Mouse (Mus musculus): ENCODE results near the gene Zfp383.
"Not testable (repeated sequence)": the region's sequence is repeated elsewhere in the genome, so short reads cannot be mapped to it uniquely, and the experiment has no call there.

Zfp383 gene

DNA sequence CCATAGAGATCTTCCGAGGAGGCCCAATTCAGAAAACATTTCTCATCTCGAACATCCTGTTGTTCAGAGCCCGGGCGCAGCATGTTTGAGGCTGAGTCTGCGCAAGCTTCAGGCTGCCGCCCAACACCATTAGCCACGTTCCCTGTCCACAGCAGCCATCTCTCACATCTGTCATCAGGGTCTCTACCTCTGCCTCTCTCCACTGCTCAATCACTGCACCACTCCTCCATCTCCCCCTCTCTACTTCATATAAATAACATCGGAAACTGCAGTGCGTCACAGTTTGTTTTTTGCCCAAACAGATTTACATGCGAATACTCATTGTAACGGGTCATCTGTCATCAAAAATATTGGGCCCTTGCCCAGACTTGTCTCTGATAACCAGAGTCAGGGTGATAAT lies 33.0 kb downstream of the Zfp383 start:
- no peak for DNase-seq (ENCODE audit: low spot score)

DNA sequence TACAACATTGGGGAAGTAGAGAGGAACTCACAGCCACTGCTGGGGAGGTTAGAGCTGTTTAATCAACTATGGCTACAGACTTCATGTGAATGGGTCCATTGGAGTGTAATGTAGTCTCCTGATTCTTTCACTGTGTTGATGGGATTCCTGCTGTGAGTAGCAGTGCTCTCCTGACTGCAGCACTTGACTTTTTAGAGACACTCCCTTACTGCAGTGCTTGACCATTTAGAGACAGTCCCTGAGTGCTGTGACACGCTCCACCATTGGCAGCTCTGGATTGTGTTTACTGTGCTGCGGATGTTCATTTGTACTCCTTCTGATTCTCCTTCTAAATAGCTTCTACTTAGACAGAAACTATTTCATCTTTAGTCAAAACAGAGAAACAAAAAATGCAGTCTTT lies 34.7 kb downstream of the Zfp383 start:
- no peak for DNase-seq (ENCODE audit: low spot score)

DNA sequence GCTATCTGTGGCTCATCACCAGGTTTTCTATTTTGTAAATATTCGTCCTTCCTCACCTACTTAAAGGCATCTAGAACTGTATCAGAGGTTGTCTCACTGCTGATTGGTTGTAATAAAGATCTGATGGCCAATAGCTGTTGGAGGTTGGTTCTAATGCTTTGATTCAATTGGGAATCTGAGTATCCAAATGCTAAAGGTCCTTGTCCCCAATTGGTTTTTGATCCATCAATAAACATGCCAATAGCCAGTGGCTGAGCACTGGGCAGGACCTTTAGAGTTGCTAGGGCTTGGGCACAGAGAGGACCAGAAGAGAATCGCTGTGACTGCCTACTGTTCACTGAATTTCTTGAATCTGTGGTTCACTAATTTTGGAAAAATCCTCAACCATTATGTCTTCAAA lies 35.7 kb downstream of the Zfp383 start:
- DNase-seq (ENCODE audit: low spot score), result no peak

DNA sequence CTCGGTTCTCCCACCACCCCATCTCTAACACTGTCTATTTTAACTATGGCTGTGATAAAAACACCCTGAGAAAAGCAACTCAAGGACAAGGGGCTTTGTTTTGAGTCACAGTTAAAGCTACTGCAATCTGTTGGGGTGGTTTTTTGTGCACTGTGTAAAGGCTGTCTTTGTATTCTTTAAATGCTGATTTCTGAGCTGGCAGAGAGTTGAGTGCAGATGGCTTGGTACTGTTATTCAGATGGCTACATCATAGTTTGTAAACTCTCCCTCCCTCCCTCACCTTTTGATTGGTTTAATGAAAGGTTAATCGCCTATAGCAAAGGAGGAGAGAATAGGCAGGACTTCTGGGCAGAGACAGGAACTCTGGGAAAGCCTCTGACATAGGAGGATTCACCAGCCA lies 36.2 kb downstream of the Zfp383 start:
- DNase-seq (ENCODE audit: low spot score), result no peak

DNA sequence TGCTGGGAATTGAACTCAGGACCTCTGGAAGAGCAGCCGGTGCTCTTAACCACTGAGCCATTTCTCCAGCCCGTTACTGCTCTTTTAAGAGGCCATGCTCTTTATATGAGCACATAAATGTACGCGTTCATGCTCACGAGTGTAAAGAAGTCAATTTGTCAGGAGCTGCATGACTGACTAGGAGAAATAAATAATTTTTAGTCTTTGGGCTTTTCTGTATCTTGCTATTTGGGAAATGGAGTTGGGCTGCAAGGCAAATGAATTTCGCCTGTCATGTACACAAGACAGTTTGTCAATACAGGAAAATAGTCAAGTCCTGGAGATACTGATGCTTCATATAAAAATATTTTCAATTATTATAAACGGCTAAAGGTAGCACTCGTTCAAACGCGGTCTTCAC lies 45.1 kb downstream of the Zfp383 start:
- DNase-seq (ENCODE audit: low spot score), result no peak

DNA sequence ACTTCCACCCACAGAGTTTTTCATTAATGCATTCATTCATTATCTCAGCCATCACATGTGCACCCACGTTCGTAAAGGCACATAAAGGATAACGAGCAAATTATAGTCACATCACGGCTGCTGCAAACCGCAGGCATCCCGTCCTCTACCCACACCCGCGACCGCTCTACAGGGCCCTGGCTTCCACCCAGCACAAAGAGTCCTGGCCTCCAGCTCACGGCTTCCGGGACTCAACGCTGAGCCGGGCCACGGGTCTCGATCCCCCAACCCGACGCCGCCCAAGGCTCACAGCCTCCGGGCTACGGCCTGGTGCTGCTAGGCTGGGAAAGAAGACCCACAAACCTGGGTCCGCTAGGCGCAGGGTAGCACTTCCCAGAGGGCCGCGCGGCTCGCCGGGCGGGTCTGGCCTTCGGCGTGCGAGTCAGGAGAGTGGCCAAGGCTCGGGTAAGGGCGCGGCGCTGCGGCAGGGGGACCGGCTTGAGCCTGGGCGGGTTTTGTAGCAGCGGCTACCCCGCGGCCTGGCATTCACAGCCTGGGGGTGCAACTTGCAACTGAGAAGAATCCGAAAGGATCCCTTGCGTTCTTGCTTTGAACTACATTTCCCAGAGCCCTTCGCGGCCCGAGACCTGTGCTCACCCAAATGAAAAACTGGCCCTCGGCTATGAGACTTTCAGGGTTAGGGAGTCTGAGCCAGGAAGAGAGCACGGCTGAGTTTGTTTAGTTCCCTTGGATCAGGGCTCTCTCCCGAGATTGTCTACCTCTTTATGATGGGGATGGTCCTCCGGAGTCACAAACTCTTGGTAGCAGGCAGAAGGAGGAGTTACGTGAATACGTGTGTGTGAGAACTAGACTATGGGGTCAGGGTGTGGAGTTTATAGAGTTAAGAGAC lies 45.7 kb downstream of the Zfp383 start, which contains the start of gene Zfp74:
Zfp74 (minus strand) TSS at position 577 of the 889 bp plus-strand sequence.
- DNase-seq (ENCODE audit: low spot score), result peak; percentile 78

DNA sequence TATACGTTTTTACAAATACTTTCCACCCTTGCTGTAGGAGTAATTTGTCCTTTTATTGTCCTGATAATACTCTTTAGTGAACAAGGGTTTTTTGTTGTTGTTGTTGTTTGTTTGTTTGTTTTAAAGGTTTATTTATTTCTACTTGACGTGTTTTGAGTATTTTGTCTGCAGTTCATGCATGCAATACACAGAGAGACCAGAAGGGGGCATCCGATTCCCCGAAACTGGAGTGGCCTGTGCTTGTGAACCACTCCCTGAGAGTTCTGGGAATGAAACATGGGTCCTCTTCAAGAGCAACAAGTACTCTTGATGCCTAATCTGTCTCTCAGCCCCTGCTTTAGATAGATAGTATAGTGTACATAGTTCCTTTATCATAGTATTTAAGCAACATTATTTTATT lies 46.7 kb downstream of the Zfp383 start:
- DNase-seq (ENCODE audit: low spot score), result peak; percentile 22

DNA sequence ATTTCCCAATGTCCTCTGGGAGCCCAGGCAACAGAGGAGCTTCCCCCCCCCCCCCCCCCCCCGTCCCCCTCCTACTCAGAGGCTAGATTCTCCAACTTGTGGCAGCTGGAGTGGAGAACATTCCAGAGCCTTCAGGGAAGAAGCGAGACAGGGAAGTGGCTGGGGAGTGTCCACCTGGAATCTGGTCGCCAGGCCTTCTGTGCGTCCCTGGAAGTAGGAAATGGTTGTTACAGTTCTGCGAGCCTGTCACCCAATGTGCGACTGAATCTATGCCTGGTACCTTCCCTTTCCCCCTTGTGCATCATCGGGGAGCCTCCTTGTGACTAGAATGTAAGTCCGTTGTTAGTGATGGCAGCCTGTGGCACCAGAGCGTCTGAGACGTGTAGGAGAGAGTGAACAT lies 48.2 kb downstream of the Zfp383 start:
- no peak for DNase-seq (ENCODE audit: low spot score)

DNA sequence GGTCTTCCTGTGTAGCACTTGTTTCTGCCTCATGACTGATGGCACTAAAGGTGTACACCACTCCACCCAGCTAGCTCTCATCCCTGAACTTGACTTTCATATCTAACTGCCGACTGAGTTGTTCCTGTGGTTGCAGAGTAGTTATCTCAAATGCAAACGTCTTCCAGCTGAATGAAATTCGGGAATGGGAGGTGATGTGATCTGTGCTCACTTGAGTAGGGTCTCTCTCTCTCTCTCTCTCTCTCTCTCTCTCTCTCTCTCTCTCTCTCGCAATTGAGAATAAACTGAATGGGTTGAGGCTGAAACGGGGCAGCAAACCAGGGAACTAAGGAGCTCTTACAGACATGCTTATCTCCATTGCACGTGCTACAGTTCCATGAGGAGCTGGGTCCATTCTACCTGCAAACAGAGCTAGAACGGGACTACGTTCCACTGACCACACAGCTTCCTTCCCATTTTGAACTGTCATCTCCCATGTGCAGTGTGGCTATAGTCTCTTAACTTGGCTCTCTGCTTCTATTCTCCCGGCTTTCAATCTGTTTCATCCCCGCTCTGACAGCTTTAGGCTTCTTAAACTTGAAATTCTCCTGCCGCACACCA lies 50.2 kb downstream of the Zfp383 start:
- DNase-seq (ENCODE audit: low spot score), result no peak

DNA sequence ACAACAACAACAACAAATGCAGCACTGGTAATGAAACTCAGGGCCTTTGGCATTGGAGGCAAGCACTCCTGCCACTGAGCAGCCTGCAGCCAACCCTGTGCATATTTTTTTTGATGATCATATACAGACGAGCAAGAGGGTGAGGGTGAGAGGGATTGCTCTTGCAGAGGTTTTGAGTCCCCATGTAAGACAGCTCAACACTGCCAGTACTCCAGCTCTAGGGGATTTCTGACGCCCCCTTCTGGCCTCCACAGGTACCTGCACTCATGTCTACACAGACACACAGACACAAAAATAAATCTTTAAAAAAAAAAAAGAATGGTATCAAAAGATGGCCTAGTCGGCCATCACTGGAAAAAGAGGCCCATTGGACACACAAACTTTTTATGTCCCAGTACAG lies 51.0 kb downstream of the Zfp383 start:
- no peak for DNase-seq (ENCODE audit: low spot score)

DNA sequence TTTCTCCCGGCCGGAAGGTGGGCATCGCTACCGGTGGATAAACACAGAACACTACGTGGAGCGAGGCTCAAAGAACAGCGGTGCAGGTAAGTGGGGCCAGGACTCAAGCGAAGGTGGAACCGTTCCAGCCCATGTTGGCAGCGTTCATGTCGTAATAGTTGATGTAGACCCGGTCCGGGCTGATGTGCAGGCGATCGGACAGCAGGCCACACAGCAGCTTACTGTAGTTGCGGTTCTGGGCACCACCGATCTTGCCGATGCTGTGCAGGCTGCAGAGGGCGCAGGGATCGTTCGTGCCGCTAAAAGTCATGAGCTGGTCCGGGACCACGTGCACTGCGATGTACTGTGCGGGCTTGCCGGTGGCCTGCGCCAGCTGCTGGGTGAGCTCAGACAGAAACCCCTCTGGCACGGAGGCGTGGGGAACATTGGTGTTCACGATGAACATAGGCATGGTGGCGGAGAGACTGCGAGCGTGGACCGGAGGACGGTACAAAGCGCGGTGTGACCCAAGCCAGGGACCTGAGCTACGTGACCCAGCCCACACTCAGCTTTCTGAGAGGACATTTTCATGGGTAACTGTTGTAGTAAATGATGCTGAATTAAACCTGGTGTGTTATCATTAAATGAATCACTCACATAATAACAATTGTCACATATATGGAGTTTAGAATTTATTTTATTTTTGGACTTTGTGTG lies 57.2 kb downstream of the Zfp383 start:
- DNase-seq (ENCODE audit: low spot score), result not testable (repeated sequence)

Data from T-cell, adult 2 months (primary cell).